Mouse (Mus musculus) ES-CJ7 (cell line): Measurements from ENCODE around the gene Pdzrn3.

Source experiments
- DNase-seq: peaks from one replicate; pipeline ENCODE4 v3.0.0; 2011; ENCODE audit warnings: low read depth, low spot score

Gene Pdzrn3

GRCm38 (mm10) chr6:101198284-101198942, 179.3 kb downstream of the Pdzrn3 start:
- peak; percentile 21 for DNase-seq

- peak; percentile 72 for DNase-seq
These were observed 180.1 kb downstream of the Pdzrn3 start for GRCm38 (mm10) chr6:101197642-101198041.

- no peak for DNase-seq
These were observed 181.8 kb downstream of the Pdzrn3 start for GRCm38 (mm10) chr6:101195891-101196290.

GRCm38 (mm10) chr6:101194386-101194925, 183.2 kb downstream of the Pdzrn3 start:
- no peak for DNase-seq

- DNase-seq = no peak
These were observed 186.1 kb downstream of the Pdzrn3 start for GRCm38 (mm10) chr6:101191576-101191975.

- no peak for DNase-seq
These were observed 190.4 kb downstream of the Pdzrn3 start for GRCm38 (mm10) chr6:101187322-101187721.

GRCm38 (mm10) chr6:101186887-101187286, 190.8 kb downstream of the Pdzrn3 start:
- DNase-seq = no peak

GRCm38 (mm10) chr6:101184103-101184785, 193.5 kb downstream of the Pdzrn3 start:
- no peak for DNase-seq

- no peak for DNase-seq
These were observed 207.0 kb downstream of the Pdzrn3 start for GRCm38 (mm10) chr6:101170699-101171098.

- DNase-seq = no peak
These were observed 224.2 kb downstream of the Pdzrn3 start for GRCm38 (mm10) chr6:101153511-101153921.

GRCm38 (mm10) chr6:101135368-101135767, 242.3 kb downstream of the Pdzrn3 start:
- DNase-seq = no peak

GRCm38 (mm10) chr6:101125396-101125795, 252.3 kb downstream of the Pdzrn3 start:
- no peak for DNase-seq

- DNase-seq = no peak
These were observed 268.7 kb downstream of the Pdzrn3 start for GRCm38 (mm10) chr6:101108951-101109350.

- no peak for DNase-seq
These were observed 274.2 kb downstream of the Pdzrn3 start for GRCm38 (mm10) chr6:101103506-101103905.

- no peak for DNase-seq
These were observed 275.7 kb downstream of the Pdzrn3 start for GRCm38 (mm10) chr6:101101709-101102654.
